8 mouse cellular contexts compared by ENCODE assay signal in genomic region chr12:105073708-105074107, GRCm38 (mm10). TPM values are rescaled to one million over a fixed set of nuclear protein-coding genes. Genes with fewer than 3 reads are reported as not detected.
A peak's percentile ranks its signal among the peaks of the same experiment; 100 is the strongest.
DNase-seq lines count a peak whose midpoint lies in the region; ATAC-seq lines count a peak whose summit lies in the region.

No protein-coding gene starts in this region.

- no peak overlapping the region for H3K4me2 ChIP-seq in heart, embryonic 16.5 days (ENCODE audit: low read depth, low read length)
- H3K4me2 ChIP-seq in heart, embryonic 12.5 days, result no peak overlapping the region
- no peak overlapping the region for H3K4me2 ChIP-seq in hindbrain, embryonic 14.5 days (replicated peaks)
- no peak overlapping the region for H3K4me2 ChIP-seq in neural tube, embryonic 11.5 days (ENCODE audit: low read depth)

- H3K4me3 ChIP-seq in heart, embryonic 16.5 days (ENCODE audit: low read length), result no peak overlapping the region
- no peak overlapping the region for H3K4me3 ChIP-seq in heart, embryonic 12.5 days
- no peak overlapping the region for H3K4me3 ChIP-seq in hindbrain, embryonic 14.5 days (replicated peaks; ENCODE audit: low read length)
- no peak overlapping the region for H3K4me3 ChIP-seq in neural tube, embryonic 11.5 days (ENCODE audit: low read depth, low read length)

- H3K27ac ChIP-seq in heart, embryonic 16.5 days (ENCODE audit: low read length), result no peak overlapping the region
- no peak overlapping the region for H3K27ac ChIP-seq in heart, embryonic 12.5 days (ENCODE audit: poor library complexity, severe bottlenecking)
- no peak overlapping the region for H3K27ac ChIP-seq in hindbrain, embryonic 14.5 days
- no peak overlapping the region for H3K27ac ChIP-seq in neural tube, embryonic 11.5 days (ENCODE audit: low read depth, low read length)

- H3K36me3 ChIP-seq in heart, embryonic 16.5 days (ENCODE audit: control insufficient read depth, insufficient read depth), result no peaks in the 10 kb centered on the region
- H3K36me3 ChIP-seq in heart, embryonic 12.5 days, result no peaks in the 10 kb centered on the region
- H3K36me3 ChIP-seq in hindbrain, embryonic 14.5 days (replicated peaks; ENCODE audit: control insufficient read depth, insufficient read depth), result no peaks in the 10 kb centered on the region
- H3K36me3 ChIP-seq in neural tube, embryonic 11.5 days (ENCODE audit: control insufficient read depth, insufficient read depth, low read length), result no peaks in the 10 kb centered on the region

- no peaks in the 10 kb centered on the region for H3K27me3 ChIP-seq in heart, embryonic 16.5 days (ENCODE audit: control insufficient read depth, insufficient read depth, low read length)
- H3K27me3 ChIP-seq in heart, embryonic 12.5 days (replicated peaks), result 0 out of 2 replicates have a peak, but pooled peaks cover 6% of the 10 kb centered on the region
- H3K27me3 ChIP-seq in hindbrain, embryonic 14.5 days (ENCODE audit: control insufficient read depth, insufficient read depth, low read length), result no peaks in the 10 kb centered on the region
- H3K27me3 ChIP-seq in neural tube, embryonic 11.5 days (ENCODE audit: control insufficient read depth, insufficient read depth, low read length), result no peaks in the 10 kb centered on the region

- WGBS in heart, embryonic 16.5 days, result 33% methylated on average over 9 of the region's 9 CpGs
- 28% methylated on average over 9 of the region's 9 CpGs for WGBS in heart, embryonic 12.5 days
- 45% methylated on average over 9 of the region's 9 CpGs for WGBS in hindbrain, embryonic 14.5 days
- WGBS in neural tube, embryonic 11.5 days, result 44% methylated on average over 9 of the region's 9 CpGs

- intact Hi-C loops in left cerebral cortex, postnatal 4 days (cut with DNase I), result loop anchor here (10.0 kb wide), 1 partner anchor 261 kb away; the partner anchor contains the start of gene Tunar

- no peak overlapping the region for H3K9ac ChIP-seq in heart, embryonic 16.5 days (ENCODE audit: low read length)
- H3K9ac ChIP-seq in heart, embryonic 12.5 days, result no peak overlapping the region
- H3K9ac ChIP-seq in hindbrain, embryonic 14.5 days, result no peak overlapping the region
- H3K9ac ChIP-seq in neural tube, embryonic 11.5 days (ENCODE audit: low read length), result no peak overlapping the region

- H3K4me1 ChIP-seq in heart, embryonic 16.5 days (ENCODE audit: control insufficient read depth, insufficient read depth, low read length), result no peaks in the 10 kb centered on the region
- H3K4me1 ChIP-seq in heart, embryonic 12.5 days (replicated peaks), result no peaks in the 10 kb centered on the region
- peaks cover 14% of the 10 kb centered on the region for H3K4me1 ChIP-seq in hindbrain, embryonic 14.5 days (replicated peaks; ENCODE audit: control insufficient read depth, insufficient read depth, low read length)
- no peaks in the 10 kb centered on the region for H3K4me1 ChIP-seq in neural tube, embryonic 11.5 days (ENCODE audit: control insufficient read depth, insufficient read depth, low read length)

- ATAC-seq in heart, embryonic 16.5 days (replicated peaks; ENCODE audit: extremely low read depth, insufficient read depth, low FRiP score), result 0 out of 2 replicates have a peak, but pooled peaks have one; percentile 18
- no peak for ATAC-seq in heart, embryonic 12.5 days (ENCODE audit: insufficient number of reproducible peaks, low FRiP score)
- ATAC-seq in hindbrain, embryonic 14.5 days (ENCODE audit: low FRiP score), result peak; percentile 53; the same call in 1 of the 2 replicates
- no peak for ATAC-seq in neural tube, embryonic 11.5 days (ENCODE audit: insufficient read depth, low FRiP score, low TSS enrichment)

- DNase-seq in ES-CJ7 (ENCODE audit: low read depth, low spot score), result peak; percentile 80
- DNase-seq in cerebellum, adult 11-12 months, result peak; percentile 15
- peak; percentile 78 for DNase-seq in hindbrain, embryonic 14.5 days (ENCODE audit: low spot score)
- DNase-seq in left cerebral cortex, postnatal 4 days, result peak; percentile 31
- DNase-seq in neural tube, embryonic 11.5 days (ENCODE audit: low spot score), result peak; percentile 24
- no peak for DNase-seq in spleen, postnatal 36 days (ENCODE audit: low spot score in 2 of 2)

- no peaks in the 10 kb centered on the region for H3K9me3 ChIP-seq in heart, embryonic 16.5 days (replicated peaks; ENCODE audit: control insufficient read depth, low read length)
- H3K9me3 ChIP-seq in heart, embryonic 12.5 days (replicated peaks), result no peaks in the 10 kb centered on the region
- H3K9me3 ChIP-seq in hindbrain, embryonic 14.5 days (ENCODE audit: control insufficient read depth, low read length), result no peaks in the 10 kb centered on the region
- no peaks in the 10 kb centered on the region for H3K9me3 ChIP-seq in neural tube, embryonic 11.5 days (ENCODE audit: control insufficient read depth, low read length)

RNA-seq across cellular contexts. Expression of gene Glrx5, which starts 41.2 kb away (rescaled TPM):
- 170 and 173 TPM in 2 replicates for polyA plus RNA-seq in heart, embryonic 16.5 days (2015; fragmentation: Nextera tagmentation; extraction: Ambion mirVana)
- 203 and 206 TPM in 2 replicates for polyA plus RNA-seq in heart, embryonic 12.5 days (2016; fragmentation: Nextera tagmentation; extraction: Ambion mirVana)
- 183 and 189 TPM in 2 replicates for polyA plus RNA-seq in hindbrain, embryonic 14.5 days (2014; fragmentation: Nextera tagmentation; extraction: Ambion mirVana)
- total RNA-seq in left cerebral cortex, postnatal 4 days (2021), result 10 to 100 TPM; 50.6 to 56.2 TPM
- 192 and 194 TPM in 2 replicates for polyA plus RNA-seq in neural tube, embryonic 11.5 days (2014; fragmentation: Nextera tagmentation; extraction: Ambion mirVana)

Comparison
In these comparisons a context has a peak if more than half of its experiments do, and no peak if none do; other contexts are left out.
1. ATAC-seq: peak in heart, embryonic 16.5 days (single experiment) and hindbrain, embryonic 14.5 days (single experiment); none in heart, embryonic 12.5 days (single experiment) and neural tube, embryonic 11.5 days (single experiment).
2. DNase-seq: peak in ES-CJ7 (single experiment), cerebellum, adult 11-12 months (single experiment), hindbrain, embryonic 14.5 days (single experiment), left cerebral cortex, postnatal 4 days (single experiment) and neural tube, embryonic 11.5 days (single experiment); none in spleen, postnatal 36 days (0 of 2).